Mouse (Mus musculus) intestine, postnatal 0 days (tissue): ENCODE measurements at regions not wholly inside any gene's neighbourhood (a gene's known extent, or its start where the extent isn't known, plus 50 kb on each side); places are given as distances from the start of the nearest gene placed in this dataset.

Source experiments
- ATAC-seq: fragments of 200-750 bp; cut with Nextera tagmentation; 2 replicates; pipeline ENCODE4 v1.8.0; 2017; ENCODE audit warnings: mild to moderate bottlenecking, moderate TSS enrichment, moderate library complexity
- H3K27ac ChIP-seq: fragments of 300-500 bp; sonication (generic); 2 replicates; pipeline ENCODE4 v1.5.1; 2014; ENCODE audit warnings: mild to moderate bottlenecking, low read depth, low read length, moderate library complexity
- H3K27me3 ChIP-seq: fragments of 300-500 bp; sonication (generic); replicated peaks from 2 replicates; pipeline ENCODE4 v1.6.1; 2014; ENCODE audit warnings: low read length, mixed read lengths; ENCODE audit not compliant: control insufficient read depth, insufficient read depth
- H3K36me3 ChIP-seq: fragments of 300-500 bp; sonication (generic); 2 replicates; pipeline ENCODE4 v1.6.1; 2014; ENCODE audit warnings: mild to moderate bottlenecking, moderate library complexity; ENCODE audit not compliant: control insufficient read depth, insufficient read depth
- H3K4me1 ChIP-seq: fragments of 300-500 bp; sonication (generic); replicated peaks from 2 replicates; pipeline ENCODE4 v1.6.1; 2014; ENCODE audit warnings: antibody characterized with exemption, low read length, mixed read lengths; ENCODE audit not compliant: control insufficient read depth, insufficient read depth
- H3K4me2 ChIP-seq: fragments of 300-500 bp; sonication (generic); replicated peaks from 2 replicates; pipeline ENCODE4 v1.6.1; 2014; ENCODE audit warnings: low read depth, mild to moderate bottlenecking, moderate library complexity
- H3K4me3 ChIP-seq: fragments of 300-500 bp; sonication (generic); 2 replicates; pipeline ENCODE4 v1.5.1; 2014; ENCODE audit warnings: low read depth, low read length
- H3K9ac ChIP-seq: fragments of 300-500 bp; sonication (generic); 2 replicates; pipeline ENCODE4 v1.6.1; 2014; ENCODE audit warnings: mild to moderate bottlenecking, low read depth, low read length
- H3K9me3 ChIP-seq: fragments of 300-500 bp; sonication (generic); 2 replicates; pipeline ENCODE4 v1.6.1; 2016; ENCODE audit warnings: mixed run types; ENCODE audit not compliant: control insufficient read depth
- CTCF ChIP-seq: sonication (generic); IDR thresholded peaks from 2 replicates; pipeline ENCODE4 v1.5.1; 2016; ENCODE audit warnings: low read depth, mild to moderate bottlenecking, control low read depth, antibody characterized with exemption, moderate library complexity
- WGBS: fragments of 180-500 bp; shearing (Covaris S2); extraction: QIAGEN DNeasy Blood & Tissue Kit; methylation state at CpG from one replicate; pipeline ENCODE4 v1.1.7; 2014; 5-methylcytosine and 5-hydroxymethylcytosine counted together

DNA sequence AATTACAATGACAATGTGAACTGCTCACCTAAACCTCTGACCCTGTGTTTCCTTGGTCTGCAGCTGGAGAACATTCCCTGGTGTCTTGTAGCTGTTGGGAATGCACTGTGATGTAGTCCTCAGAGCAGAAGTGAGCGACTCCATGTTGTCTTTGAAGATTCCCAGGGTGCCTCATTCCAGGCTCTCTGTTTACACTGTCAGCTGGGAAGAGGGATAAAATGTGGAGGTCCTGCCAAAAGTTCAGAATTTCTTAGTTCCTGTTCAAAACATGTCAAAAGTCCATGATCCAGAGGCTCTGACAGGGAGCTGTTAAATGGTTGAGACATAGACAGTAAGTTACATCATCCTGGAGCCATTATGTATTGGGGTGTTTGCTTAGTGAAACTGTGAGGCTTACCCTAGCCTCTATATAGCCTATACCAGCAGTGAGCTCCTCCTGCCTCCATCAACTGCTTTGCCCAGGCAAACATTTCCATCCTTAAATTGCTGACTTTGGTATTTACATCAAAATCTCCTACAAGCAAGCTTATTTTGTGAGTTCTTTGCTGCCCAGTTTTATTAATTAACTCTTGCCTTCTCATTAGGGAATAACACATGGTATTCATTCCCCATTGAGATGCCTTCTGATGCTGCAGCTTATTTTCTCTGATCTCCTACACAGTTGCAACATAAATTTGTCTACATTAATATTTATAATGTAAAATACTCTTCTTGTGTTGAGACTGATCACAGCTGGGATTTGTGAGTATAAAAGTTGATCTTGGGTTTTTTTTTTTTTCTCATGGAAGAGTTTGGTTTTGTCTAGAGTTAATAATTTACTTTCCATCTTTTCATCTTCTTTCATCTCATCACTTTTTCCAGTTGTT is 1170.2 kb downstream of the Sorcs3 start:
- TF ChIP-seq CTCF = no peak
- ATAC-seq = no peak
- Histone ChIP-seq H3K9ac (no peak overlapping the region), H3K4me2 (no peak overlapping the region), H3K36me3 (no peaks in the 10 kb centered on the region), H3K9me3 (no peaks in the 10 kb centered on the region), H3K27ac (no peak overlapping the region), H3K4me3 (no peak overlapping the region), H3K4me1 (no peaks in the 10 kb centered on the region), H3K27me3 (no peaks in the 10 kb centered on the region)
- WGBS = 38% methylated on average over 1 of the region's 1 CpGs

DNA sequence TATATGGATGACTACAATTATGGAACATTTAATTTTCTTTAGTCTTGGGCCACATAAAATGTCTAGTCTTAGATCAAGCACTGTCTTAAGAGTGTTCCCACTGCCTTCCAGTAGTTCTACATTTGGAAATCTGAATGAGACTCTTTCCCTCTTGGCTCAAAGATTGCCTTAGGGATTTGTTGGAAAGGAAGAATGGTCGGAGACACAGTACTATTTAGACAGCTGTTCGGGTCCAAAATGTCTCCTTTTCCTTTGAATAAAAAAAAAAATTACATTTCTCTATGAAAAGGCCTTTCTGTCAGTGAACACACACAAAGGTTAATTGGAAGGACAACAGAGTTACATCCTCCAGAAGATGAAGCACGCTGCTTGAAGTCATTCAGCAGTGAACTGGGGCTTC is 1173.8 kb downstream of the Sorcs3 start:
- H3K4me3 ChIP-seq = no peak overlapping the region
- H3K36me3 ChIP-seq = no peaks in the 10 kb centered on the region
- H3K9me3 ChIP-seq = no peaks in the 10 kb centered on the region
- WGBS = 69% methylated on average over 3 of the region's 3 CpGs
- ATAC-seq = no peak
- no peak overlapping the region for H3K27ac ChIP-seq
- TF ChIP-seq CTCF = no peak
- H3K27me3 ChIP-seq = no peaks in the 10 kb centered on the region
- no peaks in the 10 kb centered on the region for H3K4me1 ChIP-seq
- H3K9ac ChIP-seq = no peak overlapping the region
- H3K4me2 ChIP-seq = no peak overlapping the region

DNA sequence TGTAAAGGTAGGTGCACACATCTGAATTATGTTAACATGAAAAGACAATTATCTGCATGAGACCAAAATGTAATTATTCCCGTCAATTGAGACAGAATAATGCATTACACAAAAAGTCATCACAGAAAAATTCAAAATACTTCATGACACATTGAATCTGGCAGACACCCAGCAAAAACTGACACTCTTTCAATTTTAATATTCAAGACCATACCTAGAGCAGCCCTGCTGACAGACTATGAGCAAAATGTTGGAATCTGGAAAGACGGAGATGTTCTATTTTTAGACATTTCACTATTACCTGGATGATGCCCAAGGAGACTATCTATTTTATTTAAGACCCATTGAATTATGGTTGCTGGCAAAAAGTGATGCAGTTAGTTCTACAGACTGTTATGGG is 1190.4 kb downstream of the Sorcs3 start:
- H3K27me3 ChIP-seq = no peaks in the 10 kb centered on the region
- H3K27ac ChIP-seq = no peak overlapping the region
- H3K36me3 ChIP-seq = no peaks in the 10 kb centered on the region
- 84% methylated on average over 2 of the region's 2 CpGs for WGBS
- no peak for TF ChIP-seq CTCF
- no peak overlapping the region for H3K4me3 ChIP-seq
- H3K4me2 ChIP-seq = no peak overlapping the region
- ATAC-seq = no peak
- H3K9ac ChIP-seq = no peak overlapping the region
- no peaks in the 10 kb centered on the region for H3K4me1 ChIP-seq
- no peaks in the 10 kb centered on the region for H3K9me3 ChIP-seq

DNA sequence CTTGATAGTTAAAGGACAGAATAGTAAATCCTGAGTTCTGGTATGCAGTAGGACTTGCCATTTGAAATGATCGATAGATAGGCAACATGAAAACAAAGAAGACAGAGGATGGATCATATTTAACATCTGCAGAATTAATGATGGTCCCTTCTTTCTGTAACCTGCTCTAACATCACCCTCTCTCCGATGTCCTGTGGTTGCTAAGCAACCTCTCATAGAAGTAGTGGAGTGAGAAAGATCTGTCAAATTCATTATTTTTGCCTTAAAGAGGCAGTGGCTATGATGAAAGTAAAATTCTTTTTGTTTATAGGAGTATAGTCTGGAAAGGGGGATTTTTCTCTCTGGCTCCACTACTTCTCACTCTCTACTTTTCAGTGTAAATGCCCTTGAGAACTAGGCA is 1209.5 kb downstream of the Sorcs3 start:
- H3K4me1 ChIP-seq = no peaks in the 10 kb centered on the region
- no peak for ATAC-seq
- H3K36me3 ChIP-seq = no peaks in the 10 kb centered on the region
- no peak overlapping the region for H3K9ac ChIP-seq
- no peaks in the 10 kb centered on the region for H3K27me3 ChIP-seq
- H3K9me3 ChIP-seq = no peaks in the 10 kb centered on the region
- no peak overlapping the region for H3K4me3 ChIP-seq
- WGBS = 70% methylated on average over 2 of the region's 2 CpGs
- no peak overlapping the region for H3K4me2 ChIP-seq
- no peak overlapping the region for H3K27ac ChIP-seq
- no peak for TF ChIP-seq CTCF

DNA sequence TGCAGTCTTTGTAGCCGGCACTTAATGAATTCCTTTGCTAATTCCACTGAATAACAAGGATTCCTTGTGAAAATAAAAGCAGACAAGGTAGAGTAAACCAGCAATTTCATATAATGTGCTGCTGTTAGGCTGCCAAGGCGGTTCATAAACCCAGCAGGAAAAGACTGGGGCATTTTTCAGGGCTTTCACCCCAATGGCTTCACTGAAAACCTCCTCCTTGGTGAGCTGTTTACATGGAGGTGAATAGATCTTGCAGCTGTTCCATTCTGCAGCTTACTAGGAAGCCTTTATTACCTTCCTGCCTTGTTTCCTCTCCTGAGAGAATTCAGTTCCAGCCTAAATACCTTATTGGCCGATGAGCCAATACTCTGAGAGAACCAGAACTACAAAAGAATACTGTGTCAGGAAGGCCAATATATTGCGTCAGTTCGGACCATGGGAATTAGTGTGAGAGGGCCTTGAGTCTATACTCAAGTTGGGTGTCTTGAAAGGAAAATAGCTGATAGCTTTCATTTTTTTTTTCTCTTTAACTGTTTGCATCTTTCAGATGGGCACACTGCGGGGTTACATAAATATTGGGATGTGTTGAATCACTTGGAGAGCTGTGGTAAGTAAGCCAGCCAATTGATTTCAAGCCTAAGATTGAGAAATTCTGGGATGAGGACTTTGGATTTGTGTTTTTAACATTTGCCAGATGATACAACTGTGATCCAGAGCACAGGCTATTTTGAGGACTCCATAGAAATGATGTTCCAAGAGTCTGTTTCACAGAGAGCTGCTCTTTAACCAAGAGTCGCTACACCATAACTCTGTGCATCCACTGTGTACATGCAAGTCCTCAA is 1217.5 kb downstream of the Sorcs3 start:
- Histone ChIP-seq H3K9me3 (no peaks in the 10 kb centered on the region), H3K27me3 (no peaks in the 10 kb centered on the region), H3K36me3 (no peaks in the 10 kb centered on the region), H3K9ac (no peak overlapping the region), H3K27ac (no peak overlapping the region), H3K4me1 (no peaks in the 10 kb centered on the region), H3K4me2 (no peak overlapping the region), H3K4me3 (no peak overlapping the region)
- WGBS = 83% methylated on average over 7 of the region's 7 CpGs
- TF ChIP-seq CTCF = no peak
- ATAC-seq = no peak
